ENCODE assay signal across 13 mouse cellular contexts in the genomic region with DNA sequence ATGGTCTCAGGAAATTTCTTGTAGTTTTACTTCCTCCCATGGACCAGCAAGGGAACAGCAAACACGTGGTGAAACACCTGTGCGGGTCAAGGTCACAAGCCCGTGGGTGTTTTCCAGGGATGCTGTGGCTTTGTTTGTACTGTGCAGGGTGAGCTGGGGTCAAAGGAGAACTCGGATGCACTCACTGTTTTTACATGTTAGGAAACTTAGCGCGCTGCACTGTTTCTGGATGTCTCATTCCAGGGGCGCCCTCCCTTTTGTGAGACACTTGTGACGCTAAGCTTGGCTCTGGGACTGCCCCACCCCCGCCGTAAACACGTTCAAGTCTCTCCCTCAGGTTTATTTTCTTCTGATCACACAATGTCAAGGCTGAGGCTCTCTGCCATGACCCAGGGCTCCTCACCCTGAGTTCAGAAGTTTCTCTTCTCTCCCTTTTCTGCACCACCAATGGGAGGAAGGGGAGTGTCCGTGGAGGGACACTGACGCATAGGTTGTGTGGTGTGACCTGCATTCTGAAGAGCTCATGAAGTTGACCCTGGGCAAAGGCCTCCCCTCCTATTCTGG. TPM values are rescaled to one million over a fixed set of nuclear protein-coding genes. Genes with fewer than 3 reads are reported as not detected.
A peak's percentile ranks its signal among the peaks of the same experiment; 100 is the strongest.
DNase-seq lines count a peak whose midpoint lies in the region; ATAC-seq and TF ChIP-seq lines count a peak whose summit lies in the region.
"Had no signal": no experiment of that assay in that cellular context is flagged by ENCODE, and none has a peak within 500 bp of the region (broad histone marks: within the 10 kb centered on the region; RNA-seq: fewer than 3 reads in every experiment).

No protein-coding gene starts in this region.

- no peaks in the 10 kb centered on the region for H3K9me3 ChIP-seq in liver, embryonic 14.5 days (ENCODE audit: control insufficient read depth, low read length)
- H3K9me3 ChIP-seq in forebrain, embryonic 13.5 days (replicated peaks) = no peaks in the 10 kb centered on the region
- H3K9me3 ChIP-seq: megakaryocyte, embryonic 14.5 days had no signal

- DNase-seq in heart, adult 11 months = peak; percentile 93
- DNase-seq in heart, adult 8-10 months (ENCODE audit: low spot score) = no peak
- peak; percentile 67 to 72 for DNase-seq in kidney, adult 8-10 months
- DNase-seq in liver, embryonic 14.5 days (ENCODE audit: low read depth in 3 of 3, low spot score in 3 of 3) = peak in 1 of 3 experiments; percentile 35
- peak; percentile 42 for DNase-seq in thymus, postnatal 14 days
- no peak for DNase-seq in frontal cortex, postnatal 14 days (ENCODE audit: low spot score in 2 of 2)
- DNase-seq in urinary bladder, postnatal 25 days (ENCODE audit: low spot score) = no peak
- DNase-seq: gastrocnemius, postnatal 14 days; right cerebral cortex, postnatal 14 days had no signal

- no peak overlapping the region for H3K27ac ChIP-seq in liver, embryonic 14.5 days
- no peak overlapping the region for H3K27ac ChIP-seq in forebrain, embryonic 13.5 days
- H3K27ac ChIP-seq: limb, embryonic 12.5 days had no signal

- H3K9ac ChIP-seq in liver, embryonic 14.5 days (replicated peaks) = no peak overlapping the region
- no peak overlapping the region for H3K9ac ChIP-seq in forebrain, embryonic 13.5 days
- H3K9ac ChIP-seq: limb, embryonic 12.5 days had no signal

- no peak for TF ChIP-seq EP300 in liver, embryonic 14.5 days (IDR thresholded peaks at IDR 0.05; ENCODE audit: low read depth)

- peak; percentile 62 for ATAC-seq in liver, embryonic 14.5 days (ENCODE audit: insufficient read depth)
- ATAC-seq in forebrain, embryonic 13.5 days = no peak

- TF ChIP-seq CTCF in liver, embryonic 14.5 days (IDR thresholded peaks at IDR 0.05; ENCODE audit: low read depth) = no peak

- 63% methylated on average over 13 of the region's 13 CpGs for WGBS in liver, embryonic 14.5 days (ENCODE audit: insufficient replicate concordance)
- 77% methylated on average over 13 of the region's 13 CpGs for WGBS in forebrain, embryonic 13.5 days

- H3K27me3 ChIP-seq in liver, embryonic 14.5 days (ENCODE audit: control insufficient read depth, insufficient read depth, low read length) = no peaks in the 10 kb centered on the region
- H3K27me3 ChIP-seq in forebrain, embryonic 13.5 days = no peaks in the 10 kb centered on the region
- H3K27me3 ChIP-seq: limb, embryonic 12.5 days had no signal

- H3K4me1 ChIP-seq in liver, embryonic 14.5 days (replicated peaks; ENCODE audit: control insufficient read depth in 2 of 2, insufficient read depth in 2 of 2, low read length in 1 of 2) = peaks cover 0 to 3% of the 10 kb centered on the region in 2 experiments; a peak in 1 of 4 replicates
- no peaks in the 10 kb centered on the region for H3K4me1 ChIP-seq in forebrain, embryonic 13.5 days
- H3K4me1 ChIP-seq: megakaryocyte, embryonic 14.5 days had no signal

- H3K4me2 ChIP-seq in liver, embryonic 14.5 days (ENCODE audit: low read depth) = no peak overlapping the region
- H3K4me2 ChIP-seq in forebrain, embryonic 13.5 days = no peak overlapping the region
- H3K4me2 ChIP-seq: limb, embryonic 12.5 days had no signal

- H3K4me3 ChIP-seq in liver, embryonic 14.5 days (ENCODE audit: insufficient read depth in 1 of 2, low read depth in 2 of 2, low read length in 2 of 2) = no peak overlapping the region
- H3K4me3 ChIP-seq in forebrain, embryonic 13.5 days = no peak overlapping the region
- H3K4me3 ChIP-seq: erythroblast, embryonic 14.5 days; limb, embryonic 12.5 days; megakaryocyte, embryonic 14.5 days had no signal

- no peaks in the 10 kb centered on the region for H3K36me3 ChIP-seq in liver, embryonic 14.5 days (replicated peaks; ENCODE audit: control insufficient read depth, insufficient read depth, low read depth)
- no peaks in the 10 kb centered on the region for H3K36me3 ChIP-seq in forebrain, embryonic 13.5 days (ENCODE audit: poor library complexity, severe bottlenecking)
- H3K36me3 ChIP-seq: limb, embryonic 12.5 days had no signal

RNA-seq across cellular contexts. Expression of gene Papss2, which starts 31.3 kb away (rescaled TPM):
- 10 to 100 TPM; 12.5 to 19.5 (median 15.6) TPM for total RNA-seq in heart, adult 8-10 months (2022)
- polyA plus RNA-seq in liver, embryonic 14.5 days (2012; rRNA removed) = 2.2 and 3.1 TPM in 2 replicates
- polyA plus RNA-seq in liver, embryonic 14.5 days (2014; fragmentation: Nextera tagmentation; extraction: Ambion mirVana) = 4.3 and 4.7 TPM in 2 replicates
- polyA plus RNA-seq in forebrain, embryonic 13.5 days (2015; fragmentation: Nextera tagmentation; extraction: Ambion mirVana) = 0.37 and 0.53 TPM in 2 replicates

Comparison
In these comparisons a context has a peak if more than half of its experiments do, and no peak if none do; other contexts are left out.
1. DNase-seq: peak in heart, adult 11 months (single experiment), kidney, adult 8-10 months (2 of 2) and thymus, postnatal 14 days (single experiment); none in heart, adult 8-10 months (single experiment), frontal cortex, postnatal 14 days (0 of 2) and urinary bladder, postnatal 25 days (single experiment).